Comparison of ENCODE assay signal across 19 mouse cellular contexts in the genomic region with DNA sequence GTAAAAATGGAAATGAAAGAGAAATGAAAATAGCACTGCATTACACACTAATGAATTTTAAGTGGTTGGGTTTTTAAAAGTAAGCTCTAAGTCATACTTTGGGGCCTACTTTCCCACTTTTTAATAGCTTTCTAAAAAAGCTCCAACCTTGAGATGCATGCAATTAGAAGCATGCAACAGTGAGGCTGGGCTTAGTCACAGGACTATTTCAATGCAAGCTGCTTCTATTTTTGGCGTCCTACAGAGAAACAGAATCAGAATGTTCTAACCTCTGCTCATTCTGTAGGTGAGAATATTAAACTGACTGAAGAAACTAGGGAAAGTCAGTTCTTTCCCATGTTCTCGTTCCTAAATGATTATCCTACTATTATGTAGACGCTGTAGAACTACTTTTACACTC. TPM values are rescaled to one million over a fixed set of nuclear protein-coding genes. Genes with fewer than 3 reads are reported as not detected.
DNase-seq lines count a peak whose midpoint lies in the region; ATAC-seq and TF ChIP-seq lines count a peak whose summit lies in the region.
"Had no signal": no experiment of that assay in that cellular context is flagged by ENCODE, and none has a peak within 500 bp of the region (broad histone marks: within the 10 kb centered on the region; RNA-seq: fewer than 3 reads in every experiment).

No protein-coding gene starts in this region.

- TF ChIP-seq CTCF in heart, postnatal 0 days (IDR thresholded peaks at IDR 0.05; ENCODE audit: low read depth) = no peak
- TF ChIP-seq CTCF in olfactory bulb, adult 2 months (IDR thresholded peaks at IDR 0.05; ENCODE audit: insufficient read depth, low read depth, low read length) = no peak

- no peak overlapping the region for H3K9ac ChIP-seq in heart, postnatal 0 days (replicated peaks; ENCODE audit: low read depth, low read length)
- H3K9ac ChIP-seq: embryonic facial prominence, embryonic 12.5 days; forebrain, embryonic 13.5 days; forebrain, embryonic 15.5 days had no signal

- ATAC-seq in heart, postnatal 0 days (ENCODE audit: insufficient read depth, low read depth) = no peak
- ATAC-seq: forebrain, embryonic 13.5 days; forebrain, embryonic 15.5 days had no signal

- no peak overlapping the region for H3K27ac ChIP-seq in heart, postnatal 0 days (ENCODE audit: low read depth)
- peak overlapping the region; percentile 49; the same call in 1 of the 2 replicates for H3K27ac ChIP-seq in olfactory bulb, adult 2 months (ENCODE audit: insufficient read depth, low read depth, low read length)
- H3K27ac ChIP-seq: embryonic facial prominence, embryonic 10.5 days; embryonic facial prominence, embryonic 12.5 days; forebrain, embryonic 13.5 days; forebrain, embryonic 15.5 days had no signal

- no peak for TF ChIP-seq EP300 in heart, postnatal 0 days (IDR thresholded peaks at IDR 0.05; ENCODE audit: low read depth)

- no peaks in the 10 kb centered on the region for H3K36me3 ChIP-seq in heart, postnatal 0 days (replicated peaks; ENCODE audit: control insufficient read depth, insufficient read depth, low read length)
- H3K36me3 ChIP-seq: embryonic facial prominence, embryonic 10.5 days; embryonic facial prominence, embryonic 12.5 days; forebrain, embryonic 15.5 days had no signal

- 52% methylated on average over 3 of the region's 3 CpGs for WGBS in heart, postnatal 0 days
- 44% methylated on average over 3 of the region's 3 CpGs for WGBS in olfactory bulb, adult 2 months

- peak; percentile 19 for DNase-seq in heart, postnatal 0 days (ENCODE audit: low spot score)
- no peak for DNase-seq in heart, adult 8-10 months (ENCODE audit: low spot score)
- DNase-seq in right cerebral cortex, adult 18-20 months = peak; percentile 30
- DNase-seq in right cerebral cortex, postnatal 14 days = no peak
- DNase-seq in kidney, adult 18-20 months = no peak
- DNase-seq in testis, postnatal 10 days (ENCODE audit: low spot score) = no peak
- DNase-seq: adrenal gland, adult 2 months; adrenal gland, postnatal 10 days; adrenal gland, postnatal 25 days; cerebellum, adult 11-12 months; cerebellum, adult 2 months; cerebellum, adult 9-10 months; cerebellum, postnatal 10 days; cerebellum, postnatal 25 days had no signal

- H3K27me3 ChIP-seq in heart, postnatal 0 days (ENCODE audit: control insufficient read depth, insufficient read depth, low read length) = no peaks in the 10 kb centered on the region
- H3K27me3 ChIP-seq: embryonic facial prominence, embryonic 12.5 days; forebrain, embryonic 13.5 days; forebrain, embryonic 15.5 days had no signal

- no peak for TF ChIP-seq POLR2A in olfactory bulb, adult 2 months (IDR thresholded peaks at IDR 0.05; ENCODE audit: insufficient read depth, low read depth, low read length)

- H3K4me3 ChIP-seq in heart, postnatal 0 days (ENCODE audit: low read depth, low read length) = no peak overlapping the region
- H3K4me3 ChIP-seq in olfactory bulb, adult 2 months (ENCODE audit: insufficient read depth, low read depth, low read length) = no peak overlapping the region
- H3K4me3 ChIP-seq: embryonic facial prominence, embryonic 10.5 days; embryonic facial prominence, embryonic 12.5 days; forebrain, embryonic 13.5 days; forebrain, embryonic 15.5 days had no signal

- H3K9me3 ChIP-seq in heart, postnatal 0 days (replicated peaks; ENCODE audit: control insufficient read depth, low read length) = no peaks in the 10 kb centered on the region
- H3K9me3 ChIP-seq: embryonic facial prominence, embryonic 10.5 days; embryonic facial prominence, embryonic 12.5 days; forebrain, embryonic 13.5 days; forebrain, embryonic 15.5 days had no signal

- no peaks in the 10 kb centered on the region for H3K4me1 ChIP-seq in heart, postnatal 0 days (ENCODE audit: control insufficient read depth, insufficient read depth)
- no peaks in the 10 kb centered on the region for H3K4me1 ChIP-seq in olfactory bulb, adult 2 months (ENCODE audit: control insufficient read depth, insufficient read depth, low read length)
- H3K4me1 ChIP-seq: embryonic facial prominence, embryonic 10.5 days; embryonic facial prominence, embryonic 12.5 days; forebrain, embryonic 13.5 days; forebrain, embryonic 15.5 days had no signal

- H3K4me2 ChIP-seq in heart, postnatal 0 days (ENCODE audit: low read depth, low read length) = no peak overlapping the region
- H3K4me2 ChIP-seq: embryonic facial prominence, embryonic 12.5 days; forebrain, embryonic 13.5 days; forebrain, embryonic 15.5 days had no signal

RNA-seq across cellular contexts. Expression of gene Psmd14, which starts 22.4 kb away (rescaled TPM):
- total RNA-seq in heart, postnatal 0 days (2014; rRNA removed; ENCODE audit: low replicate concordance) = 84.5 and 92.5 TPM in 2 replicates
- polyA plus RNA-seq in heart, postnatal 0 days (2015; fragmentation: Nextera tagmentation; extraction: Ambion mirVana) = 115 TPM in 2 replicates
- 10 to 100 TPM; 51.7 to 61.2 (median 55.4) TPM for total RNA-seq in heart, adult 8-10 months (2022)
- not detected in 2 replicates for polyA plus RNA-seq in olfactory bulb, adult 2 months (2012; ENCODE audit: insufficient read depth, insufficient read length, low replicate concordance, missing spikeins)

Comparison
In these comparisons a context has a peak if more than half of its experiments do, and no peak if none do; other contexts are left out.
1. DNase-seq: peak in heart, postnatal 0 days (single experiment) and right cerebral cortex, adult 18-20 months (single experiment); none in heart, adult 8-10 months (single experiment), right cerebral cortex, postnatal 14 days (single experiment), kidney, adult 18-20 months (single experiment) and testis, postnatal 10 days (single experiment).